In genomic region chr17:32992699-32993474, GRCm38 (mm10) we compare ENCODE assay signal across 8 mouse cellular contexts. TPM values are rescaled to one million over a fixed set of nuclear protein-coding genes. Genes with fewer than 3 reads are reported as not detected.
A peak's percentile ranks its signal among the peaks of the same experiment; 100 is the strongest.
DNase-seq lines count a peak whose midpoint lies in the region; ATAC-seq and TF ChIP-seq lines count a peak whose summit lies in the region.

Gene Zfp952, plus strand, starts transcription at chr17:32993129.

- H3K9ac ChIP-seq in ES-E14 (ENCODE audit: insufficient read depth, low read depth, low read length, poor library complexity, severe bottlenecking): peak within 1 kb of the TSS; percentile 87
- H3K9ac ChIP-seq in forebrain, embryonic 15.5 days (replicated peaks): peak within 1 kb of the TSS; percentile 62

- H3K27me3 ChIP-seq in forebrain, embryonic 15.5 days: no peaks in the 10 kb centered on the region

- TF ChIP-seq CTCF in lung, adult 2 months (IDR thresholded peaks at IDR 0.05; ENCODE audit: insufficient read depth, low read length): no peak

- peak; percentile 99 for ATAC-seq in forebrain, embryonic 15.5 days (replicated peaks)
- peak; percentile 98 for ATAC-seq in neutrophil, adult 5-6 weeks (ENCODE audit: extremely low read depth, insufficient number of reproducible peaks, low FRiP score, poor library complexity, severe bottlenecking)

- no peaks in the 10 kb centered on the region for H3K36me3 ChIP-seq in ES-E14 (ENCODE audit: control insufficient read depth, insufficient read depth, low read length, poor library complexity, severe bottlenecking)
- H3K36me3 ChIP-seq in forebrain, embryonic 15.5 days: peaks cover 22% of the 10 kb centered on the region

- DNase-seq in ES-E14 (ENCODE audit: low read depth, low spot score): peak; percentile 77
- DNase-seq in cerebellum, adult 11-12 months: peak; percentile 81
- peak; percentile 82 for DNase-seq in heart, postnatal 25 days (ENCODE audit: low spot score)
- peak; percentile 83 to 98 for DNase-seq in layer of hippocampus, adult 18-20 months (ENCODE audit: low spot score in 2 of 2)
- DNase-seq in lung, adult 2 months: peak; percentile 85
- peak; percentile 45 to 73 for DNase-seq in thymus, adult 18-20 months

- peak within 1 kb of the TSS; percentile 27; the same call in 1 of the 2 replicates for H3K27ac ChIP-seq in ES-E14 (ENCODE audit: insufficient read depth, low read depth, low read length, poor library complexity, severe bottlenecking)
- H3K27ac ChIP-seq in forebrain, embryonic 15.5 days (replicated peaks): peak within 1 kb of the TSS; percentile 81

- peak within 1 kb of the TSS; percentile 62 for H3K4me2 ChIP-seq in forebrain, embryonic 15.5 days (replicated peaks)

- peak; percentile 53; the same call in 1 of the 2 replicates for TF ChIP-seq POLR2A in lung, adult 2 months (IDR thresholded peaks at IDR 0.05; ENCODE audit: borderline replicate concordance, extremely low read depth, low read depth, low read length)

- H3K4me3 ChIP-seq in ES-E14 (ENCODE audit: insufficient read depth in 1 of 2, low read depth in 1 of 2, low read length in 2 of 2, poor library complexity in 1 of 2, severe bottlenecking in 1 of 2): peak within 1 kb of the TSS; percentile 88 to 98
- peak within 1 kb of the TSS; percentile 58 for H3K4me3 ChIP-seq in forebrain, embryonic 15.5 days
- peak within 1 kb of the TSS; percentile 88 for H3K4me3 ChIP-seq in lung, adult 2 months (replicated peaks; ENCODE audit: extremely low read depth, low read depth, low read length)

- no peaks in the 10 kb centered on the region for H3K9me3 ChIP-seq in ES-E14 (ENCODE audit: control insufficient read depth, insufficient read depth, low read depth, low read length)
- no peaks in the 10 kb centered on the region for H3K9me3 ChIP-seq in forebrain, embryonic 15.5 days

- in situ Hi-C loops in ES-E14 (cut with MboI; ENCODE audit: low sequenced_read_pairs in 2 of 2, unreplicated experiment in 2 of 2): no loop called here

- under 1% methylated on average over 21 of the region's 21 CpGs for WGBS in forebrain, embryonic 15.5 days
- WGBS in lung, adult 2 months: under 1% methylated on average over 21 of the region's 21 CpGs

- intact Hi-C loops in heart, postnatal 25 days (cut with DNase I): no loop called here

- H3K4me1 ChIP-seq in ES-E14 (ENCODE audit: control insufficient read depth in 2 of 2, insufficient read depth in 2 of 2, low read length in 2 of 2, poor library complexity in 1 of 2): peaks cover 0 to 4% of the 10 kb centered on the region in 2 experiments; a peak in 1 of 4 replicates
- H3K4me1 ChIP-seq in forebrain, embryonic 15.5 days: peaks cover 16% of the 10 kb centered on the region
- H3K4me1 ChIP-seq in lung, adult 2 months (ENCODE audit: control insufficient read depth, insufficient read depth, low read length): no peaks in the 10 kb centered on the region; the same call in 1 of the 2 replicates

TF ChIP-seq in ES-E14, 5 proteins besides CTCF, POLR2A, EP300 and RAD21:
- TF ChIP-seq HCFC1 (IDR thresholded peaks at IDR 0.05; ENCODE audit: borderline replicate concordance, insufficient read depth, low read length) (peak; percentile 76), ZC3H11A (IDR thresholded peaks at IDR 0.05; ENCODE audit: borderline replicate concordance, low read depth, low read length) (no peak), ZNF384 (IDR thresholded peaks at IDR 0.05; ENCODE audit: low read depth, low read length) (no peak), CHD2 (IDR thresholded peaks at IDR 0.05; ENCODE audit: low read depth, low read length) (peak; percentile 89), MAFK (IDR thresholded peaks at IDR 0.05; ENCODE audit: insufficient read depth, low read depth, low read length) (no peak)
TF ChIP-seq in ES-E14: peak in this region for 2.

RNA-seq across cellular contexts. Expression of gene Zfp952, which starts in this region (rescaled TPM):
- 4.2 and 4.3 TPM in 2 replicates for total RNA-seq in ES-E14 (2012; rRNA removed)
- polyA plus RNA-seq in forebrain, embryonic 15.5 days (2015; fragmentation: Nextera tagmentation; extraction: Ambion mirVana): 22.0 and 22.6 TPM in 2 replicates
- total RNA-seq in heart, postnatal 25 days (2021): 1 to 10 TPM; 6.4 to 7.6 TPM
- total RNA-seq in layer of hippocampus, adult 18-20 months (2021): 10 to 100 TPM; 17.0 to 19.3 TPM
- 2.7 and 4.3 TPM in 2 replicates for polyA plus RNA-seq in lung, adult 2 months (2012; rRNA removed)
- total RNA-seq in neutrophil, adult 5-6 weeks (2017): 20.5 and 28.3 TPM in 2 replicates

Comparison
In these comparisons a context has a peak if more than half of its experiments do, and no peak if none do; other contexts are left out.
1. Peak in every context shown above with its lines: DNase-seq, ATAC-seq, H3K4me3 ChIP-seq and H3K27ac ChIP-seq.